Mouse (Mus musculus) neural tube, embryonic 14.5 days (tissue): Measurements from ENCODE around the gene Commd7. TPM values are rescaled to one million over a fixed set of nuclear protein-coding genes. Genes with fewer than 3 reads are reported as not detected.
A peak's percentile ranks its signal among the peaks of the same experiment; 100 is the strongest.

Source experiments
- ATAC-seq: fragments of 200-750 bp; cut with Nextera tagmentation; 2 replicates; pipeline ENCODE4 v1.8.0; 2017; ENCODE audit warnings: low read depth, mild to moderate bottlenecking, moderate TSS enrichment, moderate library complexity
- H3K27ac ChIP-seq: fragments of 300-500 bp; sonication (generic); 2 replicates; pipeline ENCODE4 v1.5.1; 2014; ENCODE audit warnings: low read depth, mild to moderate bottlenecking, control low read depth, low read length, moderate library complexity, mixed read lengths
- H3K27me3 ChIP-seq: fragments of 300-500 bp; sonication (generic); 2 replicates; pipeline ENCODE4 v1.6.1; 2014; ENCODE audit warnings: low read length; ENCODE audit not compliant: control insufficient read depth, insufficient read depth
- H3K36me3 ChIP-seq: fragments of 300-500 bp; sonication (generic); 2 replicates; pipeline ENCODE4 v1.6.1; 2014; ENCODE audit warnings: low read length, mixed read lengths; ENCODE audit not compliant: control insufficient read depth, insufficient read depth
- H3K4me1 ChIP-seq: fragments of 300-500 bp; sonication (generic); 2 replicates; pipeline ENCODE4 v1.6.1; 2014; ENCODE audit warnings: low read length; ENCODE audit not compliant: control insufficient read depth, insufficient read depth
- H3K4me2 ChIP-seq: fragments of 300-500 bp; sonication (generic); 2 replicates; pipeline ENCODE4 v1.6.1; 2014; ENCODE audit warnings: mild to moderate bottlenecking, low read depth, low read length, control low read depth
- H3K4me3 ChIP-seq: fragments of 300-500 bp; sonication (generic); 2 replicates; pipeline ENCODE4 v1.5.1; 2014; ENCODE audit warnings: low read depth, low read length, control low read depth, mixed read lengths
- H3K9ac ChIP-seq: fragments of 300-500 bp; sonication (generic); replicated peaks from 2 replicates; pipeline ENCODE4 v1.6.1; 2014; ENCODE audit warnings: low read depth, mild to moderate bottlenecking, control low read depth, low read length, mixed read lengths
- H3K9me3 ChIP-seq: fragments of 300-500 bp; sonication (generic); 2 replicates; pipeline ENCODE4 v1.6.1; 2016; ENCODE audit warnings: low read length; ENCODE audit not compliant: control insufficient read depth
- WGBS: fragments of 180-500 bp; shearing (Covaris S2); extraction: QIAGEN DNeasy Blood & Tissue Kit; methylation state at CpG from one replicate; pipeline ENCODE4 v1.1.7; 2014; 5-methylcytosine and 5-hydroxymethylcytosine counted together
- polyA plus RNA-seq: library from polyadenylated mRNA; unstranded; fragments of >200 nt; fragmentation: Nextera tagmentation; extraction: Ambion mirVana; gene quantifications from 2 replicates; pipeline ENCODE4 v1.2.1, GENCODE M21; 2014

Commd7 gene
- polyA plus RNA-seq, 1 experiment from 2014 or later: 77.3 TPM

DNA sequence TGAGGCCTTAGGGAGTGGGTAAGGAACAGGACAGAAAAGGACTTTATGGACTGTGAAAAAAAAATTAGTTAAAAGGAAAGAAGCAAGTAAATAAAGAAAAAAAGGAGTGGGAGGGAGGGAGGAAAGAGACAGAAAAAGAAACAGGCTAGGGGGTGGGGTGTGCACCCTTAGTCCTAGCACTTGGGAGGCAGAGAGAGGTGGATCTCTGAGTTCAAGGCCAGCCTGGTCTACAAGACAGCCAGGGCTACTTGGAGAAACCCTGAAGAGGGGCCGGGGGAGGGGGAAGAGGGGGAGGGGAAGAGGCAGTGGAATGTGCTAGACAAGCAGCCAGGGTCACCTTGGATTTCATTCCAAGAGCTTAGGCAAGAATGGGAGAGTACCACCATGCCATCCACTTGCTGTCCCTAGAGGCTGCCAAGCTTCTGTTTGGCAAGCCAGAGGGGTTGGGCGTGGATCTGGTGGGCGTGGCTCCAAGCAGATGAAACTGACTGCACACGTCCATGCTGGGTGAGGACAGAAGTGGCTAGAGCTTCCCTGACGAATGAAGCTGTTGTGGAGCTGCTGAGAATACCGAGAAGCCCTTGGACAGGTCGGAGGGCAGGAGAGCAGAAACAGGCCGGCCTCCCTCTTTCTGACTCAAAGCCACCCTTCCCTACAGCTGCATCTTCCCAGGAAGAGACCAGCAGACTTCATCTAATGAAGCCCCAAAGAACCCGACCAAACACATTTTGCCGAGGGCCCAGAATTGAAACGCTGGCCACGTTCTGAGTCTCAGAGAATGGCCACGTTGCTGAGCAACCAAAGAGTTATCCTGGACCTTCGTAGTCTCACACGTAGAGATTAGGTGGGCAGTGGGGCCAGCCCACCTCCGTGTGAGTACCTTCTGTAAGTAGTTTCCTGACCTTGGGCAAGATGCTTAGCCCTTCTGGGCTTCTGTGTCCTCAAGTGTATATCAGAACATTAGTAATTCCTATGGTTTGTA is 31.6 kb downstream of the Commd7 start:
- H3K9me3 ChIP-seq: no peaks in the 10 kb centered on the region
- WGBS: 48% methylated on average over 16 of the region's 16 CpGs
- H3K27me3 ChIP-seq: no peaks in the 10 kb centered on the region
- no peaks in the 10 kb centered on the region for H3K36me3 ChIP-seq
- H3K27ac ChIP-seq: no peak overlapping the region; the same call in 1 of the 2 replicates
- no peaks in the 10 kb centered on the region for H3K4me1 ChIP-seq
- ATAC-seq: peak; percentile 42
- H3K4me2 ChIP-seq: no peak overlapping the region
- H3K4me3 ChIP-seq: no peak overlapping the region
- no peak overlapping the region for H3K9ac ChIP-seq

DNA sequence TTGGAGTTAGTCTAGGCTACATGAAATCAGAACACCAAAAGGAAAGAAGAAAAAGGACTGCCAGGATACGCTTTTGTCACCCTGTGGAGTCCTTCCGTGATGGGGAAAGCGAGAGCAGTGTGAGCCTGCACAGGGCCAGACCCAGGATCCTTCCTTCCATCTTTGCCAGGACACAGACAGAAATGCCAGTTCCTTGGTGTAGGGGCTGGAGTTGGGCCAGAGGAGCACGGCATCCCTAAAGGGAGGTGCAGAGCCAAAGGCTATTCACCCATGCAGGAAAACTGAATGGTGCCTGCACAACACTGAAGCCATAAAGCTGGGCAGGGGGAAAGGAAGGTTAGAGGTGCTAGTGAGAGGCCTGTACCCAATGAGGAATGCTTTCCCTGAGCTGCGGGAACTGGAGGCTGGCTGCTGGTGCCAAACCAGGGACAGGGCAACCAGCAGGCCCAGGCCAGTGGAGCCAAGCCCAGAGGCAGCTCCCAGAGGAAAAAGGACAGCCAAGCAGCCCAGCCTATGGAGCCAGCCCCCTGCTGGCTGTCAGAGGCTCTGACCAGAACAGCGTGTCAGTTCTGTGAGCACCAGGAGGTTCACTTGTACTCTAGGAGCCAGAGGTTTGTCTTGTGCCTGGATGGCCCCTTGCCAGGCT is 32.4 kb downstream of the Commd7 start:
- peak overlapping the region; percentile 23 for H3K27ac ChIP-seq
- no peak overlapping the region for H3K9ac ChIP-seq
- H3K36me3 ChIP-seq: no peaks in the 10 kb centered on the region
- H3K4me2 ChIP-seq: no peak overlapping the region
- H3K4me3 ChIP-seq: no peak overlapping the region
- peak; percentile 84 for ATAC-seq
- H3K27me3 ChIP-seq: no peaks in the 10 kb centered on the region
- H3K4me1 ChIP-seq: no peaks in the 10 kb centered on the region
- WGBS: 50% methylated on average over 6 of the region's 6 CpGs
- no peaks in the 10 kb centered on the region for H3K9me3 ChIP-seq

DNA sequence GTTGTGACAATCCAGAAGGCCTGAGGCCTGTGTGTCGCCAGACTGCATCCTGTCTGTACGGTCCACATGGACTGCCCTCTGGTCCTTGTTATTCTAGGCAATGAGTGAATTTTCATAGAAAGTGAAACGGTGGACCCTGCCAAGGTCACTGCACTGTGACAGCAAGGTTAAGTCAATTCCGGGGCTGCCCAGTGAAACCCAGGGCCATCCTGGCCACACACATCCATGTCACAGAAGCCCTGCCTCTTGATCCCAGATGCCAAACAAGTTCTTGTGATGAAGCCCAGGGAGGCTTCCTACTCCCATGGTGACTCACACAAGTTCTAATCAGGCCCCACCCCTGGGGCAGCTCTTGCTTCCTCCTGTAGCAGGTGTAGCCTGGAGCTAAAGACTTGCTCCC is 35.0 kb downstream of the Commd7 start:
- Histone ChIP-seq H3K27ac (no peak overlapping the region), H3K9me3 (no peaks in the 10 kb centered on the region), H3K9ac (no peak overlapping the region), H3K36me3 (no peaks in the 10 kb centered on the region), H3K4me1 (no peaks in the 10 kb centered on the region), H3K27me3 (no peaks in the 10 kb centered on the region), H3K4me2 (no peak overlapping the region), H3K4me3 (no peak overlapping the region)
- WGBS: 88% methylated on average over 4 of the region's 4 CpGs
- ATAC-seq: no peak

DNA sequence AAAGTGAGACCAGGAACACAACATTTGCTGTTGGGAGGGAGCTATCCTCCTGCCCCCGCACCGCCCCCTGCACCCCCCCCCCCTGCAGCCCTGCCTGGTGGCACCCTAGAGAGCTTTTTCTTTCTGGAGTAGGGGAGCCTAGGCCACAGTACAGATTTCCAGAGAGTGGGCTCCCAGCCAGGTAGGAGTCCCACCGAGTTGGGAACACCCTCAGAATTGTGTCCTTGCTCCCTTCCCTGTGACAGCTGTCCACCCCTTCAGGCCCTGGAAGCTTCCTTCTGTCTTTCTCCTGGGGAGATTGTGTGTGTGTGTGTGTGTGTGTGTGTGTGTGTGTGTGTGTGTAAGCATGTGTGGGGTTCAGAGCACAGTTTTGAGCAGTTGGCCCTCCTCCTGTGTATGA is 35.6 kb downstream of the Commd7 start:
- H3K9ac ChIP-seq: no peak overlapping the region
- WGBS: 71% methylated on average over 3 of the region's 3 CpGs
- H3K4me3 ChIP-seq: no peak overlapping the region
- no peaks in the 10 kb centered on the region for H3K4me1 ChIP-seq
- no peak overlapping the region for H3K27ac ChIP-seq
- H3K9me3 ChIP-seq: no peaks in the 10 kb centered on the region
- no peaks in the 10 kb centered on the region for H3K27me3 ChIP-seq
- ATAC-seq: no peak
- H3K4me2 ChIP-seq: no peak overlapping the region
- no peaks in the 10 kb centered on the region for H3K36me3 ChIP-seq

DNA sequence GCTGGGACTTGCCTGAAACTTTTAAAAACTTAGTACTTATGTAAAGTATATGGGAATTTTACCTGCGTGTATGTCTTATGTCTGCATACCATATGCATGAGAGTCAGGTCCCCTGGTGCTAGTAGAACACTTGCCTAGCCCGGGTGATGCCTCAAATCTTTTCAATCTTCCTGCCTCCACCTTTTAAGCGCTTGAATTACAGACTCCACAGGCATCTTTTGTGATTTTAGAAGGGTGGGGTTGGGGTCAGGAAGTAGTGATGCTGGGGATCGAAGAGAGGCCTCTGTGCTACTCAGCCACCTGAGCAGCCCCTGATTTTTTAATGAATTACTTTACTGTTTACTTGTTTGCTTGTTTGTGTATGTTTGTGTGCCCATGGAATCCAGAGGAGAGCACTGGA is 37.6 kb downstream of the Commd7 start:
- Histone ChIP-seq H3K27ac (no peak overlapping the region), H3K4me2 (no peak overlapping the region), H3K4me1 (no peaks in the 10 kb centered on the region), H3K36me3 (no peaks in the 10 kb centered on the region), H3K4me3 (no peak overlapping the region), H3K9ac (no peak overlapping the region), H3K27me3 (no peaks in the 10 kb centered on the region), H3K9me3 (no peaks in the 10 kb centered on the region)
- 42% methylated on average over 4 of the region's 4 CpGs for WGBS
- ATAC-seq: no peak

DNA sequence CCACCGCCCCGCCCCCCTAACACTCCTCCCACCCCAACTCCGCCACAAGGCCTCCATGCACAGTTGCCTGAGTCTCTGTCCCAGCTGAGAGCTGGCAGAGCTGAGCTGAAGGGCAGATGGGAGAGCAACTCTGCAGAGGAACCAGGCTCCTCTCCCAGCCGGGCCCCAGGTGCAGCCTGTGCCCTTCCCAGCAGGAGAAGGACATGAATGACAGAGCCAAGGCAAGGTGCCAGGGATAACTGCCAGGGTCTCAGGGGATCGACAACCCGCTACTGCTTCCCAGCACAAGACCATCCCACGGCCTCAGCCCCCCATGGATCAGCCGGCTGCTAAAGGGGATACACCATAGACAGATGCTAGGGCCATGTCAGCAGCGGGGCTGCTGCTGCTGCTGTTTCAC is 39.4 kb downstream of the Commd7 start:
- no peaks in the 10 kb centered on the region for H3K4me1 ChIP-seq
- H3K9me3 ChIP-seq: no peaks in the 10 kb centered on the region
- H3K9ac ChIP-seq: no peak overlapping the region
- ATAC-seq: peak; percentile 86
- H3K36me3 ChIP-seq: no peaks in the 10 kb centered on the region
- WGBS: 23% methylated on average over 9 of the region's 9 CpGs
- no peaks in the 10 kb centered on the region for H3K27me3 ChIP-seq
- no peak overlapping the region for H3K4me3 ChIP-seq
- H3K27ac ChIP-seq: no peak overlapping the region; the same call in 1 of the 2 replicates
- no peak overlapping the region for H3K4me2 ChIP-seq

DNA sequence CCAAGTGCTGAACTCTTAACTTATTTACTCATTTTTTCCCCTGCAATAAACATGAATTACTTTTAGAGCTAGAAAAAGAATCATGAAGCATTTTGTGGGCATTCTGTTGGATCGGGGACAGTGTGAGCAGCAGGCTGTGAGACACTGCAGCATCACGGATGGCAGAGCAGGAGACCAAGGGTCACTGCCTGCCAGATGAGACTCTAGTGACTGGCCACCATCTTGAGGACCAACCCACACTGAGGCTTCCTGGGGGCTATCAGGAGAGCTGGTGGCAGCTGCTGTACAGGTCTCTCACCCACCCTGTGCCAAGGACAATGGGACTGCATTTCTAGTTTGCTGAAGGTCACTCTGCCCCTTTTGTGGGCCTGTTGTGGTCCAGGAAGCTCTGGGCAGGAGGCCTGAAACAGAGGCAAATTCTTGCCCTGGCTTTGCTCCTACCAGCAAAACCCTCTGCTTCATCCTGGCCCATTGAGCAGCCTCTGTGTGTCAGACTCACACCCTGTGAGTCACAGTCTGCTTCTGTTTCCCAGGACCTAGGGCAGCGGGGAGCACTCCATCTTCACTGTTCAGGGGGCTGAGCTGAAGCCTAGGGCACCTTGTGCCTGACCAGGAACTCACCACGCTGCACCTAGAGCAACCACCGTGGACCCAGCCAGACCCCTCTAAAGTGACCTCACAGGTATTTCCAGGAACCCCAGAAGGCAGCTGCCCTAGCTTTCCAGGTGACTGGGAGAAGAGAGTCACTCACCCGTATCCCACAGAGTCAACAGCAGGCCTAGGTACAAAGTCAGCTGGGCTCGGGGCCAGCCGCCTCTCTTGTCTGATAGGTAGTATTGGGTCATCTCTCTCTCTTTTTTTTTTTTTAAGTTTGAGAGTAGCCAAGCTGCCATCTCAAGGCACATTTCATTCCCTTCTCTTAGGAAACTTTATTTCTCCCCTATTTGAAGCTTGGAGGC is 40.2 kb downstream of the Commd7 start:
- WGBS: 76% methylated on average over 8 of the region's 8 CpGs
- no peak for ATAC-seq

DNA sequence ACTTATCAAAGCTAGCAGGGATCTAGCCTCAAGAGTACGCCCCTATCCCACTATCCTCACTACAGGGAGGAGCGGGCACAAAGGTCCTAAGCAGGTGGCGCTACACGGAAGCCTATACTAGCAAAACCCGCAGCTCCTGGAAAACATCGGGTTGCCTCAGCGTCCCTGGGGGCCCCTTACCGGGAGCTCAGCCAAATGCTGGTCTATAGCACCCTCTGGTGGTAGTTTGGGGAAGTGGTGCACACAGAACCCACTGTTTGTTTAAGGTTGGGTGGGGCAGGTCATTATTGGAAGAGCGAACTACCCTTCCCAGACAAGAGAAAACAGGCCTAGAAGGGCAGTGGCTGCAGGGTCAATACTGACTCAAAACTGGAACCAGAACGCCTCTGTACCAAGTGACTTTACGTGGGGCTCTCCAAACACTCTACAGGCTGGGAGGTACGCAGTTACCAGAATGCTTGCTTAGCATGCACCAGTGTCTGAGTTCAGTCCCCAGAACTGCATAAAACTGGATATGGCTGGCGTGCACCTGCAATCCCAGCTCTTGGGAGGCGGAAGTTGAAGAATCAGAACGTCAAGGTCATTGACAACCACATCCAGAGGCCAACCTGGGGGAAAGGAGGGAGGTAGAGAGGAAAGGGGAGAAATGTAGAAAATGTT is 45.9 kb downstream of the Commd7 start:
- Histone ChIP-seq H3K4me2 (peak overlapping the region; percentile 8; the same call in 1 of the 2 replicates), H3K4me1 (peaks cover 5% of the 10 kb centered on the region; the same call in 1 of the 2 replicates), H3K27ac (no peak overlapping the region), H3K36me3 (no peaks in the 10 kb centered on the region), H3K27me3 (no peaks in the 10 kb centered on the region), H3K4me3 (peak overlapping the region; percentile 14; the same call in 1 of the 2 replicates), H3K9me3 (no peaks in the 10 kb centered on the region), H3K9ac (no peak overlapping the region)
- peak; percentile 88 for ATAC-seq
- whole genome bisulfite sequencing: 12% methylated on average over 15 of the region's 15 CpGs

More for the DNA sequence above, 40.2 kb downstream of the Commd7 start:
- Histone ChIP-seq H3K9me3 (no peaks in the 10 kb centered on the region), H3K36me3 (no peaks in the 10 kb centered on the region), H3K4me3 (no peak overlapping the region), H3K27ac (no peak overlapping the region), H3K27me3 (no peaks in the 10 kb centered on the region), H3K4me1 (no peaks in the 10 kb centered on the region), H3K4me2 (no peak overlapping the region), H3K9ac (no peak overlapping the region)
